Mouse (Mus musculus): ENCODE data around the gene Polr3gl.
A peak's percentile ranks its signal among the peaks of the same experiment; 100 is the strongest.

Gene Polr3gl

DNA sequence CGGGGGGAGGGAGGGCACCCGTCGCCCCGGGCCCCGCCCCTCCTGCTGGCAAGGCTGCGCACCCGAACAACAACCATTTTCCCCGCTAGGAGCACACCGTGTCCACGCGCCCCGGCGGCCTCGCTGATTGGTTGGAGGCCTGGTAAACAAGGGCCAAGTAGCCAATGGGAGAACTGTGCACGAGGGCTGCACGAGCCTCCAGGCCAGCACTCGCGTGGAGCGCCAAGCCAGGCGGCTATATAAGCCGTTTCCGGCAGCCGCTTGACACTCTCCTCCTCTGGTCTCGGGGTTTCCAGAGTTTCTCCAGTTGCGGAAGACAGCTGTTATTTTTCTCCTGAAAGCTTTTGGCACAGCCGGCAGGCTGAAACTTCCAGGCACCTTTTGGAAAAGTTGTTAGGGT lies 36.3 kb downstream of the Polr3gl start, which contains the start of gene Txnip:
Gene Txnip, plus strand, starts transcription at position 264 of the 400 bp plus-strand sequence.
- peak; percentile 99 for DNase-seq (ENCODE audit: low read depth)

DNA sequence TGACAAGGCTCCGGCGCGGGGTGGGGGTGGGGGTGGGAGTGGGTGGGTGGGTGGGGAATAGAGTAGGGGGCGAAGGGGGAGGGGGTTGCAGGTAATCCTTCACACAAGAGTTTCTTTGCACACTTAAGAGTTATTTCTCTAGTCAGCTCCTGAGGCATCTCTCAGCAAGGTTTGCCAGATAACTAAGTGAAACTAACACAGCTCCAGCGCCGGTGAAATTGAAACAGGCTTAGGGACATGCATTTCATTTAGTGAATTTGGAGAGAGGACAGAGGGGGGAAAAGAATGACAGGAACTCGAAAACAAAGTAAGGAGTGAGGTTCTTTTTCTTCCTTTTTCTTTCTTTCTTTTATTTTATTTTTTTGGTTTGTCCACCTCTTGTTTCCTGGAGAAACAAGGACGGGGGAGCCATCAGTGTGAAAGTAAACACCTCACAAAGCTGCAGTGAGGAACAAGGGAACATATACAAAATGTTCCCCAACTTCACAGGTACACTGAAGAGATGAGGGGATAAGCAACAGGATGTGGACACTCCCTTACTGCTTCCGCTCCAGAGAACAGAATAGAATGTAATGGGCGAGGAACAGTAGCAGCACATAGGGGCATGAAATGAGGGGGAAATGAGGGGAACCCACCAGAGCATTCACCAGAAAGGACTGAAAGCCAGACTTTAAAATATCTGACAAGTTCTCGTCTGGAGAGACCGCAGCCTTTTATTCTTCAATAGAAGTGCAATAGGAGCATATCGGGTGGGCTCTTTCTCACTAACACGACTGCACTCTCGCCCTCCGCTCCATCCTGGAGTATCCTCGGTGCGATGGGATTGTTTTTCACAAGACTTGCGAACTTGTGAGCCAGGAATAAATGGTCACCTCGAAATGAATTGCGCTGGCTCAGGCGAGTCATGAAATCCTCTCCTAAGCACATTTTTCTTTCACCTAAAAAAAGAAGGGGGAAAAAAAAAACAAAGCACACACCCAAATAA lies 37.0 kb downstream of the Polr3gl start:
- DNase-seq (ENCODE audit: low read depth) = peak; percentile 64

GRCm38 (mm10) chr3:96555999-96556614 lies 37.9 kb downstream of the Polr3gl start:
- DNase-seq (ENCODE audit: low read depth) = no peak

GRCm38 (mm10) chr3:96555041-96555596 lies 38.9 kb downstream of the Polr3gl start:
- DNase-seq (ENCODE audit: low read depth) = no peak

GRCm38 (mm10) chr3:96554251-96554650 lies 39.7 kb downstream of the Polr3gl start:
- DNase-seq (ENCODE audit: low read depth) = no peak

DNA sequence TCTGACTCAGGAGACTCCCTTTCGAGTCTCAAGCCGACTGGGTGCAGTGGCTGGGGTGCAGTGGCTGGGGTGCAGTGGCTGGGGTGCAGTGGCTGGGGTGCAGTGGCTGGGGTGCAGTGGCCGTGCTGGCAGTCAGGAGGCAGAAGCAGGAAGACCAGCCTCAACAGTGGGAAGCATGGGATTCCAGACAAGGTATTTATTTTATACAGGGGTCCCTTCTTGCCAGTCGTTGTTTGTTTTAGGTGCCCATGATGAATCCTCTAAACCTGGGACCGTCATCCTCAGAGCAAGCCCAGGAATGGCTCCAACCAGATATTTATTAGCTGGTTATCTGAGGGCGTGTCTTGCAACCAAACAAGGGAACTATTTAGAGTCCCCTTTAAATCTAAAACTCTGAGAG lies 40.4 kb downstream of the Polr3gl start:
- no peak for DNase-seq (ENCODE audit: low read depth)

DNA sequence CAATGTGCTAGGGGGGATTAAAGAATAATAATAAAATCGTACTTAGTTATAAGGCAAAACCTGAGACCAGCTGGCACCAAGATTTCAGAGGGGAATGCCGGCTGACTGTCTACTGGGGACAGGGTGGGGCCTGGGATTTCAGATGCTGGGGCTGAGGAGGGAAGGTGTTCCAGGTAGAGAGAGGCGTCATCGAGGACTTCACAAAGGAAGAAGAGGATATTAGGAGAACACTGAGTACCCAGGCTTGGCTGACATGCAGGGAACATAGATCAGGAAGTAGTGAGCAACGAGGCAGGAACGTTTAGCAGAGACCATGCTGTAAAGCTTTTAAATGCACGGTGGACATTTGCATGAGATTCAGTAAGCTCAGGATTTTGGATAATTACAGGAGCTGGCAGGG lies 42.1 kb downstream of the Polr3gl start:
- no peak for DNase-seq (ENCODE audit: low read depth)

DNA sequence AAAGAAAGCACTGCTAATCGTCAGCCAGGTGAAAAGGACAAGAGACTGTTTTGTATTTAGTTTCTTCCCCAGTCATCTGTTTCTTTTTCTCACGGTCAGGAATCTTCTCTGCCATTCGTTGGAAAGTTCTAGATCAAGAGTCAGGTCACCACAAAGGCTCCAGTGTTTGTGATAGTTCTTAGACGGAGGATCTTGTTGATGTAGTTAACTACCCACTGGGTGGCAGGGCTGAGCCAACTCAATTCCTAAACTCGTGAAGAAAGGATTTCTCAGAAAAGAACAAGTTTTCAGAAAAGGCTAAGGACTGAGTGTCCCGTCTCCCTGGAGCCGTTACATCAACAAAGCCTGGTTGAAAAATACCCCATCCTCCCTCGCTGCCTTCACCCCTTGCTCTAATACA lies 42.8 kb downstream of the Polr3gl start:
- peak; percentile 85 for DNase-seq (ENCODE audit: low read depth)

DNA sequence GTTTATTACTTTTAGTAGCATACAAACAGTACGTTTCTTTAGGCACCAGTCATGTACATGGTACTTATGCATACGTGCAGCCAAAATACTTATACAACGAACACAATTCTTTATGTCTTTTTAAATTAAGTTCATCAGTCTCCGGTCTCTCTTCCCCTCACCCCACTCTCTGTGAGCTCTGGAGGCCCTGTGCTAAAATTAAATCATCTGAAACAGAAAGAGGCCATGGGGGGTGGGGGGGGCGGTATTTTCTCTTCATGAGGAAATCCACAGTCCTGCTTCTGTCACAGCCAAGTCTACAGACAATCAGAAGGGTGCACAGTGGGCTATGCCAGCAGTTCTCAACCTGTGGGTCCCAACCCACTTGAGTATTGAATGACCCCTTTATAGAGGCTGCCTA lies 44.6 kb downstream of the Polr3gl start:
- DNase-seq (ENCODE audit: low read depth) = no peak

- DNase-seq (ENCODE audit: low read depth) = no peak
Observed at GRCm38 (mm10) chr3:96548824-96549223, 45.2 kb downstream of the Polr3gl start.

DNA sequence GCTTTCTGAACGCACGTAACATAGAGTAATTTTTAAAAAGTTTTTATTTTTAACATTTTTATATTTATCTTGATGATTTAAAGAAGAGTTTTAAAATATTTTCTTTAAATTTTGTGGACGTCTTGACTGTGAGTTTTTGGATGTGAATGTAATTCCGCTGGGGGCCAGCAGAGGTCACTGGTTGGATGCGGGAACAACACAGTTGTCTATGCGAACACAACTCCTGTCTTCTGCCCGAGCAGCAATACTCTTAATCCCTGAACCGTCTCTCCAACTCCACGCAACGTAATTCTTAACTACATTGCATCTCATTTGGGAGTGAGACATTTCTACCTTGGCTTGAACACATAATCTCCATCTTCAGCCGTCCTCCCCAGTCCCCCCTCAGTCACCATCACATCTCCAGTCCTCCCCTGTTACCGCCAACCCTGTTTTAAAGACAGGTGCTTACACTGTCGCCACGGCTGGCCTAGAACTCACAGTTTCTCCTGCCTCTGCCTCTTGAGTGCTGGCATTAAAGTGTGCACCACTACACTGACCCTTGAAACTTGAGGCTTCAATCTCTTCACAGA lies 46.5 kb downstream of the Polr3gl start:
- DNase-seq (ENCODE audit: low read depth) = peak; percentile 76

GRCm38 (mm10) chr3:96546880-96547279 lies 47.1 kb downstream of the Polr3gl start:
- DNase-seq (ENCODE audit: low read depth) = no peak

DNA sequence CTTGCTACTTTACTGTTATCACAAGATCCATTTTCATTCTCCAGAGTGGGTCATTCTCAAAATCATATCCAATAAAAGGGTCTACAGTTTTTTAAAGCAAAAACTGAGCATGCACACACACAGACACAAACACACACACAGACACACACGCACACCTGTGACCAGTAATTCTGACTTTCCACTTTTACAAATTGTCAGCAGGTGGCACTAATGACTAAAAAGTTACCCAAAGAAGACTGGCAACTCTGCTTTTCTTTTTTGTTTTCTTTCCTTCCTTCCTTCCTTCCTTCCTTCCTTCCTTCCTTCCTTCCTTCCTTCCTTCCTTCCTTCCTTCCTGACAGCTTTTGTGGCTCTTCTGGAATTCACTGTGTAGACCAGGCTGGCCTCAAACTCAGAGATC lies 48.4 kb downstream of the Polr3gl start:
- DNase-seq (ENCODE audit: low read depth) = peak; percentile 45

DNA sequence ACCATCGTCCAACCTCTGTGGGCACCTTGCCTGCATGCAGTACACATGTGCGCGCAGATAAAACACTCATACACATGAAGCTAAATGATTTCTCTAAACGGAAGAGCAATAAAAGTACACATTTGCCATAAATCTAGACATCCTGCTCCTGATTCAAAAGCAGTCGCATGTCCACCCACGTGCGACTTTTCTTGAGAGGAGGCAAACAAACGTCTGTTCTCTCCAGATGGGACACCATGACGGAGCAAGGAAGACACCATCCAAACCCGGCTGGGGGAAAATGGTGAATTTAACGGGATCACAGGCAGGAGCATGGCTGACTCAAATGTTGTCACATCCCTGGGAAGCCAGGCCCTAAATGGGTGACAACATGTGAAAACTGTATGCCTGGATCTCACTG lies 50.6 kb downstream of the Polr3gl start:
- no peak for DNase-seq (ENCODE audit: low read depth)

GRCm38 (mm10) chr3:96542554-96542953 lies 51.4 kb downstream of the Polr3gl start:
- no peak for DNase-seq (ENCODE audit: low read depth)

DNA sequence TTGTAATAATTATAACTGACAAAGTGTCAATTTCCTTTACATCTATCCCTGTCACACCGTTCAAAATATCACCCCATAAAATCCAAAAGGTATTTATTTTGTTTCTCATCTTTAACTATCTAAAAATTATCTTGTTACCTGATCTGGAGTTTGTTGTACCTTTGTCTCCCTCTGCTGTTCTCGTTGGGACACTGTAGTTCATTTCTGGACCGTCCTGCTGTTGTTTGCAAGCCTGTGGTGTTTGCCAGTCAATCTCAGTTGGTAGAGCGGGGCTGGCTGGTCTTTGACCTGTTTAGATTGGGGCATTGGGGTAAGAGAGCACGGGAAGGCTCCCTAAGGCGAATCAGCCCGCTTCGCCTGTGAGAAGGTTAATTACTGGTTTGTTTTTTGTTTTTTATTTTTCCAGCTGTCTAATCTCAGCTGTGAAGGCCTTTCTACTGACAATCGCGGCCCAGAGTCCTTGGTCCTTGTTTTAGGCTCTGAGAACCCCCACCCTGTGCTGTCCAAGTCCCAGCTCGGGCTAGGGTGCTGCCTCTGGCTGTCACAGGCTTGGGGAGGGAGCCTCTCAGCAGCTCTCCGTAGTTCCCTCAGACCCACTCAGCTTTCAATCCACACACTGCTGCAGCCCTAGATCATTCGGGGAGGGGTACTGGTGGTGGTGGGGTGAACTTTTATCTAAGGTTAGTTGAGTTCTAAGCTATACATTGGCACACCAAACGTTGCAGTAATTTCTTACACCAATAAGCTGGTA lies 52.5 kb downstream of the Polr3gl start:
- peak; percentile 69 for DNase-seq (ENCODE audit: low read depth)

- DNase-seq (ENCODE audit: low read depth) = no peak
Observed at GRCm38 (mm10) chr3:96540740-96541139, 53.2 kb downstream of the Polr3gl start.

DNA sequence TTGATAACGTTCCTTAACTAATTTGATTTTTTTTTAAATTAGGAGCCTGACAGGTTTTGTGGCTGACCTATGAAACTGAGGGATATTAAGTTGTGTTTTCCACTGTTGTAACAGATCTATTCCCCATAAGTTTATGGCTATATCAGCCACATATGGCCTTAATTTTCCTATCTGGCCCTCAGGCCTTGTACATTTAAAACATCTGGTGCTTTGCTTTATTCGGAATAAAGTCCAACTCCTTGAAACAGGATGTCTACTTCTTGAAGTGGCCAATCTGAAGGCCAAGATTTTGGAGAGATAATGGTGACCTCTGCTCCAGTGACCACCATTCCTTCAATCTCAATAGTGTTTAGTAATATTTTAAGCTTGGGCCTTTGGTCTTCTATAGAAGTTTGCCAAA lies 54.7 kb downstream of the Polr3gl start:
- no peak for DNase-seq (ENCODE audit: low read depth)

- peak; percentile 50 for DNase-seq (ENCODE audit: low read depth)
Observed at GRCm38 (mm10) chr3:96534300-96534699, 59.7 kb downstream of the Polr3gl start.

GRCm38 (mm10) chr3:96532050-96532449 lies 61.9 kb downstream of the Polr3gl start:
- peak; percentile 28 for DNase-seq (ENCODE audit: low read depth)

DNA sequence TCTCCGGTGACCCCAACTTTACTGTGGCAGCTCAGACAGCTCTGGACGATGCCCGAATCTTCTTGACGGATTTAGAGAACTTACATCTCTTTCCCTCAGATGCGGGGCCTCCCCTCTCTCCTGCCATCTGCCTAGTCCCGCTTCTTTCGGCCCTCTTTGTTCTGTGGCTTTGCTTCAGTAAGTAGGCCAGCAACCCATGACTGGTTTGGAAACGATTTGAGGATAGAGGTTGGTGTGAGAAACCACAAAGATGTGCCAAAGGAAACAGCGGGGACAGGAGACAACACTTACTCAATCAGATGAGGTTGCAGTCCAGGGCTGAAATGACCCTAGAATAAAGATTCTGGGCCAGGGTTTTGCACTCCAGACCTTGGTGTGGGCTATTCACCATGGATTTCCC lies 65.5 kb downstream of the Polr3gl start:
- peak; percentile 56 for DNase-seq (ENCODE audit: low read depth)

Data from 416B (cell line).